Mouse (Mus musculus) gastrocnemius, postnatal 25 days (tissue): ENCODE measurements around the gene Ears2. TPM values are rescaled to one million over a fixed set of nuclear protein-coding genes. Genes with fewer than 3 reads are reported as not detected.
A peak's percentile ranks its signal among the peaks of the same experiment; 100 is the strongest.

Experiments
- DNase-seq: peaks from one replicate; pipeline ENCODE4 v3.0.0; 2022
- total RNA-seq, 2 experiments: library from RNA; stranded (reverse); gene quantifications; 1 replicate in 1 of 2; 2 replicates in 1 of 2; pipeline ENCODE4 v1.2.3; 2021

Ears2 gene
- total RNA-seq, 2 experiments from 2014 or later: 5.4 to 6.8 TPM

DNA sequence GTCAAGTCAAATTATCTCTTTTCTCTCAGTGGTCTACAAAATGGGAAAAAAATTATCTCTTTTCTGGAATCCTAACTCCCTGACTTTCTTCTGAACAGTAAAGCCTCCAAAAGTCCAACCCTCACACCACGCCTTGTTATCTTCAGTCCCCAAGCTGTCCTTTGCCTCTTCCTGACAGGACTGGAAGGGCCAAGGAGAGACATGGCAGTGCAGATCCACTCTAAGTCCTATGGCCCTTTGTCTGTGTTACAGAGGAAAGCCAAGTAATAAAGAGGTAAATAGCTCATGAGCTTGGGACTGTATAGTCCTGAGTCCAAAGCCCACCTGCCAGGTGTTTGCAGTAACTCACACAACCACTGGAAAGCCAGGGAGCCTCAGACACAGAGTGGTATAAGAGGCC is 21.4 kb downstream of the Ears2 start:
- no peak for DNase-seq

- peak; percentile 45 for DNase-seq
These were observed 21.9 kb downstream of the Ears2 start for GRCm38 (mm10) chr7:122045181-122045634.

GRCm38 (mm10) chr7:122044106-122044505 is 23.0 kb downstream of the Ears2 start:
- DNase-seq: no peak

DNA sequence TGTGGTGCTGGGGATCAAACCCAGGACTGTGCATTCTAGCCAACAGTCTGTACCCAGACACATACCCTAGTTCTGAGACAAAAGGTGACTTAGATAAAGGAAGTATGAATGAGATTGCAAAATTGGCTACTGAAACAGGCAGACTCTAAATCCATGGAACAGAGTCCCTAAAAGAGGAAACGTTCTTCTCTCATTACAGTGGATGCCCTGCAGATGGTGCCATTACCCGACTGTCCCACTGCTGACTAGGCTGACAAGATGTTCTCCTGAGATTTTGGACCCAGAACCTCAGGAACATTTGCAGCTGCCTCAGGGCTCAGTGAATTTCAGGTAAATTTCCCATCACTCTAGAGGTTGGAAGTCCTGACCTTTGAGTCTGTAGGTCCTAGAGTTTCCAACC is 32.7 kb downstream of the Ears2 start:
- DNase-seq: no peak

DNA sequence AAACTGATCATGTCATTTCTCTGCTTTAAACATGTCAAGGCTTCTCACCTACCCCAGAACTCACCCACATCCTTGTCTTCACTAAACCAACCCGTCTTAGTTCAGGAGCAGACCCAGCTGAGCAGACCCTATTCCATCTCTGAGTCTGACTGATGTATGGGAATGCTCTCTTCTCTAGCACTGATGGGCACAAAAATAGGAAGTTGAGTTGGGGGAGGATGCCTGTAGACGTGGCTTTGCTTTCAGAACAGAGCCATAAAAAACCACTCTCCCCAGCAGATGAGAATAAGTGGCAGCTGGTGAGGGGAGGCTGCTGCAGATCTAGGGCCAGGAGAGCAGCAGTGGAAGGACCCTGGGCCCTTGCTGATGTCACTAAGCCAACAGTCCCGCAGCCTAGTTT is 33.7 kb downstream of the Ears2 start:
- no peak for DNase-seq

DNA sequence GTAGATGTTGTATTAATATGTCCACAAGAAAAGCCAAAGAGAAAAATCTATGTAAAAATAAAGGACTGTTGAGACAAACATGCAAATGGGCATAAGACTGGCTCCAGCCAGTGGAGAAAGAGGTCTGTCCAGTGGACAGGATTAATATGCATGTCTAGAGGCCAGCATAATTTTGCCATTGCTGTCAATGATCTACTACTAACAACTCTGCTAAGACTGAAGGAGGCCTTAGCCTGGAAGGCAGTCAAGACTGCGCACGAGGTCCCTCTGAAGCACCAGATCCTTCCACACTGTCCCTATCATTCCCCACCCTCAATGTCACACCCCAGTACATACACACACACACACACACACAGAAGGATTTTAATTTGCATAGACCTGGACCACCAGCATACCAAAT is 44.9 kb downstream of the Ears2 start:
- no peak for DNase-seq

- peak; percentile 90 for DNase-seq
These were observed 46.3 kb downstream of the Ears2 start, which contains the start of gene Gga2 for GRCm38 (mm10) chr7:122020667-122021354. Gene Gga2, minus strand, starts transcription at chr7:122021222.

GRCm38 (mm10) chr7:122020273-122020666 is 46.8 kb downstream of the Ears2 start:
- DNase-seq: no peak

DNA sequence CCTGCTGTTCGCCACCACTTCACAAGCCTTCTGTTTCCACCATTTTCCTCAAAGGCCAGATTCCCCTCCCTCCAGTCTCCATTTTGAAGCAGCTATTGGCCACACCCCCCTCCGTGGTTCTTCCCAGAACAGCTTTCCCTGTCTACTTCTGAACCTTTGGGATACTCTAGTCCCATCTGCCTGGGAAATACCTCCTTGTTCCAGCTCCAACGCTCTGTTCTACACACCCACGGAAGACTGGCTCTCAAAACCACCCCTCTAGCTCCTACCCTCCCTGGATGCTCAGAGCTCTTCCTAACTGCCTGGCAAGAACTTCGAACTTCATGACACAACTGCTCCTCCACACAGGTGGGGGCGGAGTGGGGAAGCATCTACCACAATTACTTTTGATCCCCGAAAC is 48.1 kb downstream of the Ears2 start:
- DNase-seq: no peak

DNA sequence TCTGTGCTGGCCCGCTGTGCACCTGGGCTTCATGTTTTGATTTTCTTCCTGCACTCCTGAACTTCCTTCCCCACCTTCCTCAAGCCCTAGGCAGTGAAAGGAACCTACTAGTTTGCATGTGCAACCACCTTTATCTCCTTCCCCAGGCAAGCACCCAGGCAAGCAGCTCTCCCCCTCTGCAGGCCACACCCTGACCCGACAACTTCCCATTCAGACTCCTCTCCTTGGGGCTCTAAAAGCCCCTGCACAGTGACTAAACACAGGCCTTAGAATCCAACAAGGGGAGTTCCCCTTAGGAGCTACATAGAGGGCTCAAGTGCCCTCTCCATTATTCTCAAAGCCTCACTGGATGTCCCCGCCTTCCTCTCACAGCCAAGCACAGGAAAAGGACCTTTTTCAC is 48.8 kb downstream of the Ears2 start:
- DNase-seq: no peak

DNA sequence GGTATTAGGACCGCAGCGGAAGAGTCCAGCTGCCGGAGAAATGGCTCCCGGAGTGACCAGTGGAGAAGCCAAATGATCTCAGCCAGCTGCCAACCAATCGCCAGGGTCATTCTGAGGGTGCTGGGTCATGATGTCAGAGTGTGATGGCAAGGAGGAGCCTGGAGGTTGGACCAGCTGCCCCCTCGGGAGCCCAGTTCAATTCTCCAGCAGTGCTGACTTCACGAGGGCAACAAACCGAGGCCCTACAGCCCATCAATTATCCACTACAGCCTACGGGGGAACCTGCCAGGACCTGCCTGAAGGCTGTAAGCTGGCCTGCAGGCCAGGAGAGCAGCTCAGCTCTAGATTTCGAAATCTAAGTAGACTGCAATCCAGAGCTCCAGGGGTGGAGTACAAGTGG is 51.3 kb downstream of the Ears2 start:
- DNase-seq: peak; percentile 39

DNA sequence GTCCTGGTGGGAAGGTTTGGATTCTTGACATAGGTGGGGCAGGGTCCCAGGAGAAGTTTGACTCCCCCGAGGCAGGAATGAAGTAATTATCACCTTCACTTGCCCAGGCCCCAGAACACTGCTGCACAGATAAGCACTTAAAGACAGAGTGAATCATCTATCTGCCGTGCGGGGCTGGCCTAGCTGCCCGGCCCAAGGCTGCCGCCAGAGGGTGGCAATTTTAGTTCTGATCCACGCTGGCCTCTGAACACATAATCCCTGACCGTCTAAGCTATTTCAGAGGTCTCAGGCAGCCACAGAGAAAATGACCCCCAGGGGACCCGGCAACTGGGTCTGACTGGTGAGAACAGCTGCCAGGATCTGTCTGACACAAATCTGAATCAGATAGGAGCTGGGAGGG is 52.0 kb downstream of the Ears2 start:
- peak; percentile 15 for DNase-seq

DNA sequence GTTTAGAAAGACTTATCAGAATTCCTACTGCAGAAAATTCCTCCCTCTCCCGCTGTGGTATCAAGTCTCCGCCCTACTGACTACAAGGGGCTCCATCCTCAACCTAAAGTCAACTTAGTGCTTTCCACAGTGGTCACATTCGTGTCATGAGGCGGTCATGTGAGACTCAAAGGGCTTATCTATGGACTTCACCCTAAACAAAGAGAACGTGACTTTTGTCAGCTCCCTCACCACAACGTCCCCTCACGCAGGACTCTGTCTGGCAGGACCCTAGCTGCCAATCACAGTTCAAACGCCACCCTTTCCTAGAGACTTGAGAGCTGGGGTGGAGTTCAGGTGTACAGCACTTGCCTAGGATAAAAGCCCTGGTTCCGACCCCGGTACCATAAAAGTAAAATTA is 54.1 kb downstream of the Ears2 start:
- no peak for DNase-seq

- DNase-seq: no peak
These were observed 54.7 kb downstream of the Ears2 start for GRCm38 (mm10) chr7:122012370-122012769.

GRCm38 (mm10) chr7:122000396-122000795 is 66.7 kb downstream of the Ears2 start:
- no peak for DNase-seq

- DNase-seq: no peak
These were observed 71.1 kb downstream of the Ears2 start for GRCm38 (mm10) chr7:121995961-121996360.

Other genes starting within 250 kb of the Ears2 start
- gene Scnn1b, start 202.2 kb downstream of the Ears2 start, total RNA-seq: under 1 TPM in 1 of 2 experiments, not detected in 1; 0.11 TPM
- 1 to 10 TPM; 8.3 to 8.7 TPM for gene Cog7, start 85.6 kb downstream of the Ears2 start, total RNA-seq
- 10 to 100 TPM; 13.2 to 22.4 TPM for gene Gga2, start 46.0 kb downstream of the Ears2 start, total RNA-seq
- gene Ubfd1, start 88 bp downstream of the Ears2 start, total RNA-seq: 10 to 100 TPM; 23.5 to 24.6 TPM
- 100 to 1,000 TPM; 694 to 706 TPM for gene Ndufab1, start 34.6 kb upstream of the Ears2 start, total RNA-seq
- under 1 TPM; 0.43 to 0.99 TPM for gene Palb2, start 65.7 kb upstream of the Ears2 start, total RNA-seq
- gene Dctn5, start 65.8 kb upstream of the Ears2 start, total RNA-seq: 10 to 100 TPM; 18.4 to 20.3 TPM
- under 1 TPM; 0.56 to 0.96 TPM for gene Plk1, start 92.2 kb upstream of the Ears2 start, total RNA-seq
- not detected for gene Ern2, start 118.9 kb upstream of the Ears2 start, total RNA-seq
- 1 to 10 TPM; 4.5 to 5.5 TPM for gene Chp2, start 152.2 kb upstream of the Ears2 start, total RNA-seq
- 1 to 10 TPM; 1.2 to 1.4 TPM for gene Prkcb, start 221.5 kb upstream of the Ears2 start, total RNA-seq